Mouse (Mus musculus) lung, embryonic 15.5 days (tissue): Measurements from ENCODE around the gene Raet1e. TPM values are rescaled to one million over a fixed set of nuclear protein-coding genes. Genes with fewer than 3 reads are reported as not detected.

Experiments
- polyA plus RNA-seq: library from polyadenylated mRNA; unstranded; fragments of >200 nt; fragmentation: Nextera tagmentation; extraction: Ambion mirVana; gene quantifications from 2 replicates; pipeline ENCODE4 v1.2.1, GENCODE M21; 2015

The Raet1e gene
- polyA plus RNA-seq, 1 experiment from 2014 or later, result 8.0 TPM

Other genes with a start within 250 kb of the Raet1e start
- not detected in 2 replicates for gene 4930444G20Rik, start 90.5 kb upstream of the Raet1e start, polyA plus RNA-seq
- 18.5 and 23.1 TPM in 2 replicates for gene E030030I06Rik, start 9.3 kb upstream of the Raet1e start, polyA plus RNA-seq
- gene H60b, start within 50 bp of the Raet1e start, polyA plus RNA-seq, result 0.89 and 1.3 TPM in 2 replicates
- 11.2 and 13.0 TPM in 2 replicates for gene Raet1d, start 202.0 kb downstream of the Raet1e start, polyA plus RNA-seq